8 mouse cellular contexts compared by ENCODE assay signal in the genomic region with DNA sequence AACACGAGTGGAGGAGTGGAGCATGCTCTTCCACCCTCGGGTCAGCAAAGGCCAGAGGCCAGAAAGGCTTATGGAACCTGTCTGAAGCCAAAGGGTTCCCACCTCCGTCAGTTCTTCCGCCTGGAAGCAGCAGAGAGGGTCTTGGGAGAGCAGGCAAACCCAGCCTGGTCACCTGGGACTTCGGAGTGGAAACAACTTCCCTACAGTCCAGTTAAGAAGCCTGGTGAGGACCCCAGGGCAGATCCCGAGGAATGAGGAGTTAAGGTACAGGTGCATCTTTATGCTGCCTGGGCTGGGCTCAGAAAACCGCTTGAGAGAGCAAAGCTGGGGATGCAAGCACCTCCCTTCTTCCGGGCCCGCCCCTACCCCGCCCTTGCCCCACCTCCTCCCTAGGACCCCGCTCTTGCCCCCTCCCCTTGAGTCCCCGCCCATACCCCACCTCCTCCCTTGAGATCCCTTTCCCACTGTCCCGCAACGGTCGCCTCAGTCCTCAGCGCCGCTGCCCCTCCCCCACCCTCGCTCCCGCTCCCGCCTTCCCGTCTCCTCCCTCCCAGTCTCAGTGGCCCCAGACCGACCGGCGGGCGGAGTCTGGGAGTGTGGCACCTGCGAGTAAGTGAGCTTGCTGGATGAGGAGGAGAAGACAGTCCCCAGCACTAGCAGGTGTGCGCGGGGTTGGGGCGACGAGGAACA. TPM values are rescaled to one million over a fixed set of nuclear protein-coding genes. Genes with fewer than 3 reads are reported as not detected.
DNase-seq lines count a peak whose midpoint lies in the region; ATAC-seq lines count a peak whose summit lies in the region.

A gene (plus strand): TSS at position 450 of the 690 bp plus-strand sequence.

- peak; percentile 49 for DNase-seq in urinary bladder, postnatal 14 days (ENCODE audit: low spot score)
- DNase-seq in urinary bladder, postnatal 4 days (ENCODE audit: low spot score in 2 of 2): no peak
- DNase-seq in cerebellum, postnatal 14 days: peak; percentile 82 to 85
- peak; percentile 29 for DNase-seq in gastrocnemius, postnatal 25 days
- peak; percentile 70 for DNase-seq in testis, postnatal 10 days (ENCODE audit: low spot score)

- no peaks in the 10 kb centered on the region for H3K9me3 ChIP-seq in limb, embryonic 12.5 days
- no peaks in the 10 kb centered on the region for H3K9me3 ChIP-seq in midbrain, embryonic 12.5 days

- H3K4me1 ChIP-seq in limb, embryonic 12.5 days (replicated peaks): peaks cover 5% of the 10 kb centered on the region
- peaks cover 64% of the 10 kb centered on the region for H3K4me1 ChIP-seq in midbrain, embryonic 12.5 days

- H3K27ac ChIP-seq in limb, embryonic 12.5 days: no peak within 1 kb of the TSS
- peak within 1 kb of the TSS; percentile 86; the same call in 1 of the 2 replicates for H3K27ac ChIP-seq in midbrain, embryonic 12.5 days (replicated peaks)

- peak within 1 kb of the TSS; percentile 47 for H3K9ac ChIP-seq in limb, embryonic 12.5 days (replicated peaks)
- peak within 1 kb of the TSS; percentile 62 for H3K9ac ChIP-seq in midbrain, embryonic 12.5 days (replicated peaks)

- peak; percentile 58 for ATAC-seq in inflammation-experienced regulatory T-cells, adult 6 months
- peak; percentile 52 for ATAC-seq in limb, embryonic 12.5 days (ENCODE audit: insufficient number of reproducible peaks, insufficient read depth, low FRiP score, low TSS enrichment, low read depth)
- ATAC-seq in midbrain, embryonic 12.5 days (ENCODE audit: low FRiP score, low read depth): peak; percentile 70

- H3K4me2 ChIP-seq in limb, embryonic 12.5 days: peak within 1 kb of the TSS; percentile 88
- H3K4me2 ChIP-seq in midbrain, embryonic 12.5 days (replicated peaks): peak within 1 kb of the TSS; percentile 59

- peaks cover 46% of the 10 kb centered on the region for H3K27me3 ChIP-seq in limb, embryonic 12.5 days
- no peaks in the 10 kb centered on the region for H3K27me3 ChIP-seq in midbrain, embryonic 12.5 days

- no peaks in the 10 kb centered on the region for H3K36me3 ChIP-seq in limb, embryonic 12.5 days
- H3K36me3 ChIP-seq in midbrain, embryonic 12.5 days: no peaks in the 10 kb centered on the region

- peak within 1 kb of the TSS; percentile 53 for H3K4me3 ChIP-seq in limb, embryonic 12.5 days (replicated peaks)
- peak within 1 kb of the TSS; percentile 54 for H3K4me3 ChIP-seq in midbrain, embryonic 12.5 days

- WGBS in limb, embryonic 12.5 days: 1% methylated on average over 27 of the region's 30 CpGs
- WGBS in midbrain, embryonic 12.5 days: 2% methylated on average over 26 of the region's 30 CpGs

RNA-seq across cellular contexts. Expression of the gene that starts here (rescaled TPM):
- total RNA-seq in gastrocnemius, postnatal 25 days (2021): 10 to 100 TPM; 22.9 to 27.4 TPM
- under 1 TPM in 1 of 3 experiments, not detected in 2; 0.51 TPM for polyA plus RNA-seq in inflammation-experienced regulatory T-cells, adult 6 months (2017; shearing (Covaris generic))
- polyA plus RNA-seq in limb, embryonic 12.5 days (2016; fragmentation: Nextera tagmentation; extraction: Ambion mirVana): 13.3 and 14.0 TPM in 2 replicates
- polyA plus RNA-seq in midbrain, embryonic 12.5 days (2016; fragmentation: Nextera tagmentation; extraction: Ambion mirVana): 97.8 and 104 TPM in 2 replicates

Comparison
In these comparisons a context has a peak if more than half of its experiments do, and no peak if none do; other contexts are left out.
1. DNase-seq: peak in urinary bladder, postnatal 14 days (single experiment), cerebellum, postnatal 14 days (2 of 2), gastrocnemius, postnatal 25 days (single experiment) and testis, postnatal 10 days (single experiment); none in urinary bladder, postnatal 4 days (0 of 2).
2. Peak in ATAC-seq in inflammation-experienced regulatory T-cells, adult 6 months; RNA of the gene not detected or under 1 TPM.
3. Peak in every context shown above with its lines, with median percentiles within 50 percentile points of each other: ATAC-seq.